Mouse (Mus musculus) thymus, adult 2 months (tissue): ENCODE data around the gene Rpl21.

ENCODE experiments used
- CTCF ChIP-seq: fragments of 200-500 bp; IDR thresholded peaks from 2 replicates; pipeline ENCODE4 v1.5.1; 2012; ENCODE audit warnings: mild to moderate bottlenecking, control low read depth, low read length, moderate library complexity, borderline replicate concordance; ENCODE audit not compliant: control insufficient read depth, poor library complexity, insufficient read depth; ENCODE audit errors: extremely low read depth
- POLR2A ChIP-seq: fragments of 200-500 bp; IDR thresholded peaks from 2 replicates; pipeline ENCODE4 v1.6.1; 2012; ENCODE audit warnings: mild to moderate bottlenecking, low read length, control low read depth, moderate library complexity; ENCODE audit not compliant: control insufficient read depth, poor library complexity, insufficient read depth; ENCODE audit errors: extremely low read depth

- TF ChIP-seq POLR2A = peak; percentile 92
- peak; percentile 42; the same call in 1 of the 2 replicates for TF ChIP-seq CTCF
Measured at GRCm38 (mm10) chr5:146832769-146833448, at the start of gene Rpl21.
